Mouse (Mus musculus) layer of hippocampus, adult 8-10 months (tissue): Measurements from ENCODE around the gene Osbpl3. TPM values are rescaled to one million over a fixed set of nuclear protein-coding genes. Genes with fewer than 3 reads are reported as not detected.

Experiments
- DNase-seq, 2 experiments: peaks; one replicate each; pipeline ENCODE4 v3.0.0; 2022; ENCODE audit warnings: low spot score in 2 of 2
- total RNA-seq, 4 experiments: library from RNA; stranded (reverse); gene quantifications; 2 replicates each; pipeline ENCODE4 v1.2.4; 2022

Osbpl3 gene
- total RNA-seq, 4 experiments from 2014 or later = 18.5 to 22.5 (median 19.7) TPM

- no peak for DNase-seq
Measured at GRCm38 (mm10) chr6:50299071-50299470, 156.9 kb downstream of the Osbpl3 start.

DNA sequence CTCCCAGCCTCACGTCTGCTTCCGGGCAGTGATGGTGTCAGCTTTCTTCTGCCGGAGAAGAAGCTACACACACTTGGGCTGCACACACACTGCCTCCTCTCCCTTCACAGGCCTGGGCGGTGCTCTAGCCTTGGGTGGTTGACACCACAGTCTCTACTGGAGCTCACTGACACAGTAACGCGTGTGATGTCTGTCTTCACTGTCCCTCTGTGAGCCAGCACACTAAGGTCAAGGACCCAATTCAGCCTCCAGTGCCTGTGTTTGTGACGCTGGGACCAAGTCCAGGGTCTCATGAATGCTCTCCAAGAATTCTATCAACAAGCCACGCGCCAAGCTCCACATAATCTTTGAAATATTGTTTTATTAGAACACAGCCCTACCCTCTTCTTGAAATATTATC, 158.3 kb downstream of the Osbpl3 start:
- no peak for DNase-seq

DNA sequence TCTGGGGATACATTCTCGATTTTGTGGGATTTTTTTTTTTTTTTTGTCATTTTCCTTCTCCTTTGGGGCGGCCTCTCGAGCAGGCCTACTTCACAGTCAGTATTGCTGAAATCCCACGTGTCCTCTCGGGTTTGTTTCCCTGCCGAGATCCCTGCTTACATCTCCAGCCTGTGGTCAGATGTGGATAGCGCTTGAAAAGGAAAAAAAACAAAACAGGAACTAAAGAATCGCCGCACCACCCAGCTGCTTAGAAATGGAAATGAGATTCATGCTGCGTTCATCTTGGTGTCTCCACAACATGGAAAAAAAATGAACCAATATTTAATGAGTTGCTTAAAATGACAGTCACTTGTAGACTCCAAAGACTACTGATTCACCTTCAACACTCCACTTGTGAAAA, 160.9 kb downstream of the Osbpl3 start:
- DNase-seq = no peak

DNA sequence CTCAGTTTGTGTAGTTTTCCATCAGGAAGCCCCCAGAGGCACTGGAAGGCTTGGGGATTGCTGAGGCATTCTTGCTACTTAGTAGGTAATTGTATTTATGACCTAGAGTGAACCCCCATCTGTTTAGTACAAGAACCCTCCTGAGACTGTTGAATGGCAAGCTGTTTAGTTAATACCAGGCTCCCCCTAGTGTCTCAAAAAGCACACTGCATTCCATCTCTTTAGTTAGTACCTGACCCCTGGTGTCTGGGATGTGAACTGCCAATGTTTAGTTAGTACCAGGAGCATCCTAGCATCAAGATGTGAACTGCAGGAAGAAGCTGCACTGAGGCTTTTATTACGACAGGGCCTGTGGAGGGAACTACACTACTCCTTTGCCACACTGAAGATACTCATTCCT, 161.9 kb downstream of the Osbpl3 start:
- peak; percentile 62 to 78 for DNase-seq

GRCm38 (mm10) chr6:50291650-50292049, 164.4 kb downstream of the Osbpl3 start:
- no peak for DNase-seq

DNA sequence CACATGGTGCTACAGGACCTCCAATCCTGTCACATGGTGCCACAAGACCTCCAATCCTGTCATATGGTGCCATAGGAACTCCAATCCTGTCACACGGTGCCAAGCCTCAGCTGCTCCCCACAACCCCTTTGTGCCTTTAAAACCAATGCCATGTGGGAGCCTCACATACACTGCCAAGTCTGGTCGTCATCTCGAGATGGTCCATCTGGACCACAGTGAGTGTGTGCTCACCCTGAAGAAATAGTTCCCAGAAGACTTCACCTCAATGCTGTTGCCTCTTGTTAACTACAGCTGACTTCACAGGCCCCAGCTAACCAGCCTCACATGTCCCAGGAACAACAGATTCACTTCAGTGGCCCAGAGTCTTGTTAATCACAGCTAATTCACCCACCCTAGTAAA, 169.1 kb downstream of the Osbpl3 start:
- DNase-seq = no peak

DNA sequence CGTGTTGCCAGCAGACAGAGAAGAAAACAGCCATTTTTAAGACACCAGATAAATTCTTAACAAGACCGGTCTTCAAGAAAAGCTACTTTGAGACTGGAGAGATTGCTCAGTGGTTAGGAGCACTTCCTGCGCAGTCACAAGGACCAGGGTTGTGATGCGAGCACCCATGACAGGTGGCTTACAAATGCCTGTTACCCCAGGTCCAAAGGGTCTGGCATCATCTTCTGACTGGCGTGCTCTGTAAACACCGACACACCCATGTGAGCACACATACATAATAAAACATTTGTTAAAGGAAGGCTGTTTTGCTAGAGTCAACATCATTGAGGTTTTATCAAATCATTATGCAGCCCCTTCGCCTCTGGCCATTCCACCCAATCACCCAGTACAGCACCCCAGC, 176.4 kb downstream of the Osbpl3 start:
- DNase-seq = no peak

GRCm38 (mm10) chr6:50273947-50274346, 182.1 kb downstream of the Osbpl3 start:
- DNase-seq = no peak

DNA sequence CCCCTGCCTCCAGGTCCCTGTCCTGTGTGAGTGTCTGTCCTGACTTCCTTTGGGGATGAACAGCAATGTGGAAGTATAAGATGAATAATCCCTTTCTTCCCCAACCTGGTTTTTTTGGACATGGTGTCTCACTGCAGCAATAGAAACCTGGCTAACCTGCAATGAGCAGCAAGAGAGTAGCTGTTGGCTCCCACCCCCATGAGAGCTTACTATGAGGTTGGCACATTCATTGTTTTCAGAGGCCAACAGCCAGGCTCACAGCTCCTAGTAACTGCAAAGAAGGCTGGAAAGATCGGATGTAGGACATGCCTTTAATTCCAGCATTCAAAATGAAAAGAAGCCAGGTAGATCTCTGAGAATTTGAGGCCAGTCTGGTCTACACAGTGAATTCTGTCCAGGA, 182.6 kb downstream of the Osbpl3 start:
- no peak for DNase-seq

DNA sequence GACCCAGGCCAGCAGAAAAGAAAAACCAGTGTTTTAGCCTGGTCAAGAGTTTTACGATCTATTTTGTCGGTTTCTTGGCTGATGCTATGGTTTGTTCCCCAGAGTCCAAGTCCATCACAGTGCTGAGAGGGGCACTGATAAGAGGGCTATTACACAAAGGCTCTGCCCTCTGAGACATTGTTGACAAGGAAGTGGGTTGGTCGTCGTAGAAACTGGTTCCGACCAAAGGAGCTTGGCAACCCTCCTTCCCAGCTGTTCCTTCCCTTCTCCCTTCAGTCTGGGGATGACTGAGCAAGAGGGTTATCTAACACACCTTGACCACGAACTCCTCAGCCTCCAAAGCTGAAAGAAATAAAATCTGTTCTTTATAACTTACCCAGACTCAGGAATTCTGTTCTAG, 192.3 kb downstream of the Osbpl3 start, which contains the start of gene Gsdme:
Gene Gsdme (minus strand): TSS at position 193 of the 400 bp plus-strand sequence.
- DNase-seq = no peak

- no peak for DNase-seq
Measured at GRCm38 (mm10) chr6:50262310-50262709, 193.7 kb downstream of the Osbpl3 start.

GRCm38 (mm10) chr6:50261922-50262261, 194.1 kb downstream of the Osbpl3 start:
- DNase-seq = no peak

GRCm38 (mm10) chr6:50261201-50261921, 194.6 kb downstream of the Osbpl3 start:
- DNase-seq = peak; percentile 69 to 72

DNA sequence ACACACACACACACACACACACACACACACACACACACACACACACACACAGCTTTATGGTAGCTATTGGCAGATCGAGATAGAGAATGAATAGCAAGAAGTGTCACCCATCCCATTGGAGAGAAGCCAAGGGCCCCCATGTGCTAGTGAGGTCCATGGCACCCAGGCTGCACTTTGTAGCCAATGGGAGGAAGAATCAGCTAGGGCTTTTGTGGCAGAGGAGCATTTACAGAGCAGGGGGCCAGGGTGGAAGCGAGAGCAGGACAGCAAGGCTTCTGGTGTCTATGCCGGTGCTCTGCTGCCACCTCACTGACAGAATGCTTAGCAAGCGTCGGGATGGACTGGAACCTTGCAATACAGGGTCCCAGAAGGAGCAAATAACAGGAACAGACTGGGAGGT, 200.6 kb downstream of the Osbpl3 start:
- DNase-seq = no peak

DNA sequence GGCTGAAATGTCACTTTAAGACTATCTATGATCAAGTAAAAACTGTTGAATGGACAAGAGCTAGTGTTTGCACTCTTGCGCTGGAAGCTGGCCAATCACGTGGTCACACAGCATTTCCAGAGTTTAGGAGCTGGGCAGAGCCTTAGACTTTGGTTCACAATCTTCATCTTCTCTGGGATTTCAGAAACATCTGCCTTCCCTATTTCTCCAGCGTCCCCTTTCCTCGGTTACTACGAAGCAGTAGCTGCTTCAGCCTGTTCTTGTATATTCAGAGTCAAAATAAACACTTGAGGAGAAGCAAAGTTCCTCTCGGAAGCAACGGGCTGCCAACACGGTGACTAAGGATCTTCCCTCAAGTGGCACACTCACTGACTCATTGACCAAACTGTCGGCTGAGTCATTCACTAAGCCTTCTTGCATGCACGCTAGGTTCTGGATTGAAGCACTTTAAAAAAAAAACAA, 201.2 kb downstream of the Osbpl3 start:
- peak; percentile 21 to 37 for DNase-seq

- DNase-seq = no peak
Measured at GRCm38 (mm10) chr6:50252690-50253089, 203.3 kb downstream of the Osbpl3 start.

DNA sequence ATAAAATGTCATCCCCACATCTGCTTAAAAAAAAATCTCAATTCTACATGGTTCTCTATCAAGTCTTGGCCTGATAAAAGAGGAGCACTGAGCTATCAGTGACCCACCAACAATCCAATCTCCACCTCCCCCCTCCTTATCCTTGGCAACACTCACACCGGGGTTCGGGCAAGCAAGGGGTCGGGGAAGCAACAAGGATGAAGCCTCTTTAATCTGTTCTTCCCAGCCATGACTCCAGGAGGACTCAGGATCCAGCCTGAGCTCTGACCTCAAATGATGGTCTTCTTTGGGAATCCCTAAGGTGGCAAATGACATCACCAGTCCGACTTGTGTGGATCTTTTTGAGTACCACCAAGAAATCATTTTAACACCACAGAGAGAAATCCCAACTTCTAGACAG, 208.2 kb downstream of the Osbpl3 start:
- no peak for DNase-seq

- no peak for DNase-seq
Measured at GRCm38 (mm10) chr6:50247356-50247755, 208.6 kb downstream of the Osbpl3 start.

DNA sequence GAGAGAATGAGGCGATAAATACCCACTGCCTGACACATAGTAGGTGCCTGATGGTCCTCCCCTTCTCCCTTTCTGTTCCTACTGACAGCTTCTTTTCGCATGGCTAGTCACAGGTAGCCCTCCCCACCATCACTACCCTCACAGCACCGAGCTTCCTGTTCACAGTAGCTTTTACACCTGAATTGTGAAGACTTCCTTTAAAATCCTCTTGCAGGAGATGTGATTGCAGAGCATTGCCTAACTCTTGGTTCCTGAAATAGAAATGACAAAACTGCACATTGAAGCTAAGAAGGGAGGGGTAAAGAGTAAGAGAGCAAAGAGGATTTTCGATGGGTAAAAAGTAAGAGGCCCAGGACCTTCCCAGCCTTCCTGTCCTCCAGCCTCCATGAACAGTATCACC, 211.0 kb downstream of the Osbpl3 start:
- DNase-seq = no peak

DNA sequence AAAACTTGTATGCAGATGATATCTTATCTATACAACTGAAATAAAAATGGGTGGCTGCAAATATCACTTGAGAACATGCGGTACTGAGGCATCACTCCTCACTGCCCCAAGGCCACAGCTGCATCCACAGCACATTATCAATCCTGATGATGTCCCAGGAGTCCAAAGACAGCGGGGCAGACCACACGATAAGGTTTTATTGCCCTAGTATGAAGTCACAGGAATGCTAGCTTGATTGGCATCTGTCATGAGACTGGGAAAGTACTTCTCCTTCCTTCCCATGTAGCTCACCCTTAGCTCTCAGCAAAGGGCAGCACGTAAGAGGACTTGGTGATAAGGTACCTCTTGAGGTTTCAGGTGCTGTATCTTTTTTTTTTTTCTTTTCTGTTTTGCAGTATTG, 211.9 kb downstream of the Osbpl3 start:
- DNase-seq = no peak
